Mouse (Mus musculus) small intestine, adult 2 months (tissue): ENCODE measurements around the gene Trabd2b.

Experiments
- CTCF ChIP-seq: fragments of 200-500 bp; IDR thresholded peaks from 2 replicates; pipeline ENCODE4 v1.5.1; 2012; ENCODE audit warnings: low read depth, mild to moderate bottlenecking, control low read depth, inconsistent platforms, low read length, moderate library complexity, mixed read lengths; ENCODE audit not compliant: insufficient replicate concordance, insufficient read length; ENCODE audit errors: extremely low read depth
- POLR2A ChIP-seq: fragments of 200-500 bp; IDR thresholded peaks from 2 replicates; pipeline ENCODE4 v1.6.1; 2012; ENCODE audit warnings: low read depth, mild to moderate bottlenecking, control low read depth, inconsistent platforms, low read length, moderate library complexity

DNA sequence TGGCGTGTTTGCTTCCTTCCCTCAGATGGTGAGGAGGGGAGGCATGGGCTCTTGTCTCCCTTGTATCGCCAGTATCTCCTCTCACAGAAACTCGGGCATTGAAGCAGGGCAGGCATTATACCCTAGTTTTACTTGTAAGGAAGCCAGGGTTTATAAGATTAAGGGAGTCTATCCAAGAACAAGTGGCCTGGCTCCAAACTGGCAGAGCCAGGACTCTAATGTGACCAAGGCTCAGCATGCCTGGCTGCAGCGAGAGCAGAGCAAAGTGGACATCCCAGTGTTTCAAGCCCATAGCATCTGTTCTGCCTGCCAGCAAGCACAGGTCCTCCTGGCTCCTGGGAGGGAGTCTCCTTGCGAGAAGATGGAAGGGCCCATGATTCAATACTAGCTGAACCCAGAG is 245.1 kb downstream of the Trabd2b start:
- no peak for TF ChIP-seq POLR2A
- no peak for TF ChIP-seq CTCF
